Comparison of ENCODE assay signal across 8 mouse cellular contexts in genomic region chr13:24565230-24565949, GRCm38 (mm10). TPM values are rescaled to one million over a fixed set of nuclear protein-coding genes. Genes with fewer than 3 reads are reported as not detected.
DNase-seq lines count a peak whose midpoint lies in the region; ATAC-seq and TF ChIP-seq lines count a peak whose summit lies in the region.

No protein-coding gene starts in this region.

- H3K27me3 ChIP-seq in heart, embryonic 10.5 days (ENCODE audit: insufficient read depth, poor library complexity, severe bottlenecking) = no peaks in the 10 kb centered on the region
- no peaks in the 10 kb centered on the region for H3K27me3 ChIP-seq in midbrain, embryonic 12.5 days
- no peaks in the 10 kb centered on the region for H3K27me3 ChIP-seq in cerebellum, adult 2 months (ENCODE audit: control insufficient read depth, insufficient read depth, low read length)

- H3K36me3 ChIP-seq in heart, embryonic 10.5 days = no peaks in the 10 kb centered on the region
- no peaks in the 10 kb centered on the region for H3K36me3 ChIP-seq in midbrain, embryonic 12.5 days

- peak; percentile 13 for DNase-seq in urinary bladder, postnatal 25 days (ENCODE audit: low spot score)
- no peak for DNase-seq in urinary bladder, postnatal 36 days (ENCODE audit: low spot score in 2 of 2)
- peak; percentile 90 for DNase-seq in heart, embryonic 10.5 days (ENCODE audit: low spot score)
- peak; percentile 54 for DNase-seq in kidney, postnatal 10 days
- no peak for DNase-seq in cerebellum, adult 2 months
- DNase-seq in natural killer cell, adult 2 months (ENCODE audit: low spot score in 2 of 2) = no peak
- DNase-seq in T-cell, adult 2 months (ENCODE audit: low spot score) = no peak

- peak overlapping the region; percentile 28; the same call in 1 of the 2 replicates for H3K4me3 ChIP-seq in heart, embryonic 10.5 days
- H3K4me3 ChIP-seq in midbrain, embryonic 12.5 days = no peak overlapping the region
- no peak overlapping the region for H3K4me3 ChIP-seq in cerebellum, adult 2 months (replicated peaks; ENCODE audit: insufficient read depth, low read depth, low read length)

- no peaks in the 10 kb centered on the region for H3K9me3 ChIP-seq in heart, embryonic 10.5 days
- no peaks in the 10 kb centered on the region for H3K9me3 ChIP-seq in midbrain, embryonic 12.5 days

- TF ChIP-seq POLR2A in cerebellum, adult 2 months (IDR thresholded peaks at IDR 0.05; ENCODE audit: borderline replicate concordance, insufficient read depth, low read length) = no peak

- no peak overlapping the region for H3K9ac ChIP-seq in midbrain, embryonic 12.5 days (replicated peaks)

- no peak overlapping the region for H3K4me2 ChIP-seq in midbrain, embryonic 12.5 days (replicated peaks)

- peak overlapping the region; percentile 87 for H3K27ac ChIP-seq in heart, embryonic 10.5 days
- peak overlapping the region; percentile 66 for H3K27ac ChIP-seq in midbrain, embryonic 12.5 days (replicated peaks)
- no peak overlapping the region for H3K27ac ChIP-seq in cerebellum, adult 2 months (ENCODE audit: insufficient read depth, low read length)

- WGBS in heart, embryonic 10.5 days = 14% methylated on average over 8 of the region's 8 CpGs
- WGBS in midbrain, embryonic 12.5 days = 36% methylated on average over 8 of the region's 8 CpGs
- 50% methylated on average over 8 of the region's 8 CpGs for WGBS in cerebellum, adult 2 months

- H3K4me1 ChIP-seq in heart, embryonic 10.5 days = peaks cover 45% of the 10 kb centered on the region
- H3K4me1 ChIP-seq in midbrain, embryonic 12.5 days = peaks cover 12% of the 10 kb centered on the region
- no peaks in the 10 kb centered on the region for H3K4me1 ChIP-seq in cerebellum, adult 2 months (ENCODE audit: control insufficient read depth, insufficient read depth, low read length)

- peak; percentile 62 for ATAC-seq in midbrain, embryonic 12.5 days (ENCODE audit: low FRiP score, low read depth)

- no peak for TF ChIP-seq CTCF in cerebellum, adult 2 months (IDR thresholded peaks at IDR 0.05; ENCODE audit: borderline replicate concordance, insufficient read depth, low read depth, low read length)

RNA-seq across cellular contexts. Expression of gene Ripor2, which starts 16.6 kb away (rescaled TPM):
- polyA plus RNA-seq in heart, embryonic 10.5 days (2016; fragmentation: Nextera tagmentation; extraction: Ambion mirVana) = 5.2 and 6.8 TPM in 2 replicates
- polyA plus RNA-seq in midbrain, embryonic 12.5 days (2016; fragmentation: Nextera tagmentation; extraction: Ambion mirVana) = 19.8 and 21.9 TPM in 2 replicates
- polyA plus RNA-seq in cerebellum, adult 2 months (2012; rRNA removed) = 8.5 and 8.9 TPM in 2 replicates

Comparison
In these comparisons a context has a peak if more than half of its experiments do, and no peak if none do; other contexts are left out.
1. DNase-seq: peak in urinary bladder, postnatal 25 days (single experiment), heart, embryonic 10.5 days (single experiment) and kidney, postnatal 10 days (single experiment); none in urinary bladder, postnatal 36 days (0 of 2), cerebellum, adult 2 months (0 of 2), natural killer cell, adult 2 months (0 of 2) and T-cell, adult 2 months (single experiment).